Mouse (Mus musculus) myocyte (in vitro differentiated cells): ENCODE measurements at regions not wholly inside any gene's neighbourhood (a gene's known extent, or its start where the extent isn't known, plus 50 kb on each side); places are given as distances from the start of the nearest gene placed in this dataset.

ENCODE experiments used
- H3K27me3 ChIP-seq: one replicate; pipeline ENCODE4 v1.6.1; 2011; ENCODE audit not compliant: control insufficient read depth, insufficient read depth, insufficient read length
- H3K36me3 ChIP-seq: one replicate; pipeline ENCODE4 v1.6.1; 2011; ENCODE audit not compliant: control insufficient read depth, insufficient read depth
- H3K4me2 ChIP-seq: one replicate; pipeline ENCODE4 v1.6.1; 2011; ENCODE audit warnings: low read depth, control low read depth
- H3K4me3 ChIP-seq: one replicate; pipeline ENCODE4 v1.5.1; 2011; ENCODE audit warnings: mild to moderate bottlenecking, control low read depth, moderate library complexity
- H3K79me2 ChIP-seq: one replicate; pipeline ENCODE4 v1.6.1; 2011; ENCODE audit not compliant: control insufficient read depth, insufficient read depth
- H3ac ChIP-seq: one replicate; pipeline ENCODE4 v1.6.1; 2011; ENCODE audit not compliant: control insufficient read depth, insufficient read length
- CEBPB ChIP-seq: IDR thresholded peaks from 2 replicates; pipeline ENCODE4 v1.6.1; 2011; ENCODE audit warnings: mild to moderate bottlenecking, moderate library complexity; ENCODE audit not compliant: poor library complexity, insufficient read depth, severe bottlenecking
- E2F4 ChIP-seq: IDR thresholded peaks from one replicate; pipeline ENCODE4 v1.6.1; 2011; ENCODE audit warnings: mild to moderate bottlenecking, control low read depth, moderate library complexity; ENCODE audit not compliant: insufficient read depth
- MAX ChIP-seq: IDR thresholded peaks from one replicate; pipeline ENCODE4 v1.6.1; 2011; ENCODE audit warnings: low read depth, mild to moderate bottlenecking, control low read depth
- MYOD1 ChIP-seq, 3 experiments: IDR thresholded peaks; one replicate each; pipeline ENCODE4 v1.6.1; 2011; ENCODE audit warnings: control low read depth in 2 of 3, low read depth in 2 of 3, mild to moderate bottlenecking in 2 of 3, moderate library complexity in 1 of 3; ENCODE audit not compliant: insufficient read length in 2 of 3, control insufficient read depth in 1 of 3
- MYOG ChIP-seq, 3 experiments: IDR thresholded peaks; one replicate each; pipeline ENCODE4 v1.6.1; 2011; ENCODE audit warnings: control low read depth in 2 of 3, low read depth in 2 of 3, mild to moderate bottlenecking in 2 of 3; ENCODE audit not compliant: insufficient read length in 2 of 3, control insufficient read depth in 1 of 3, insufficient read depth in 1 of 3
- POLR2A ChIP-seq: IDR thresholded peaks from one replicate; pipeline ENCODE4 v1.6.1; 2011; ENCODE audit warnings: low read depth, mild to moderate bottlenecking, control low read depth, moderate library complexity; ENCODE audit not compliant: insufficient read length
- POLR2AphosphoS2 ChIP-seq: IDR thresholded peaks from one replicate; pipeline ENCODE4 v1.6.1; 2011; ENCODE audit warnings: low read depth, control low read depth; ENCODE audit not compliant: insufficient read length
- REST ChIP-seq: IDR thresholded peaks from one replicate; pipeline ENCODE4 v1.6.1; 2011; ENCODE audit warnings: mild to moderate bottlenecking, control low read depth, moderate library complexity; ENCODE audit not compliant: insufficient read depth, insufficient read length
- SRF ChIP-seq: IDR thresholded peaks from one replicate; pipeline ENCODE4 v1.6.1; 2011; ENCODE audit warnings: low read depth; ENCODE audit not compliant: control insufficient read depth, insufficient read length
- TCF12 ChIP-seq: IDR thresholded peaks from one replicate; pipeline ENCODE4 v1.6.1; 2011; ENCODE audit warnings: mild to moderate bottlenecking, control low read depth; ENCODE audit not compliant: poor library complexity, insufficient read depth, severe bottlenecking
- TCF3 ChIP-seq: IDR thresholded peaks from one replicate; pipeline ENCODE4 v1.6.1; 2011; ENCODE audit warnings: low read depth, control low read depth; ENCODE audit not compliant: insufficient read length
- USF1 ChIP-seq: IDR thresholded peaks from one replicate; pipeline ENCODE4 v1.6.1; 2011; ENCODE audit warnings: low read depth, mild to moderate bottlenecking, control low read depth, moderate library complexity

- H3K27me3 ChIP-seq: no peaks in the 10 kb centered on the region
- no peak for TF ChIP-seq MYOG (IDR thresholded peaks at IDR 0.05; ENCODE audit: control insufficient read depth in 1 of 3, insufficient read depth in 1 of 3, insufficient read length in 2 of 3, low read depth in 2 of 3)
- TF ChIP-seq REST: no peak
- TF ChIP-seq POLR2A: no peak
- no peak for TF ChIP-seq TCF12
- H3K36me3 ChIP-seq: no peaks in the 10 kb centered on the region
- H3K4me2 ChIP-seq: no peak overlapping the region
- H3K79me2 ChIP-seq: no peaks in the 10 kb centered on the region
- no peak overlapping the region for H3K4me3 ChIP-seq
- no peak overlapping the region for H3ac ChIP-seq
Measured at GRCm38 (mm10) chr6:118330496-118330895, 88.8 kb downstream of the Bms1 start.

- Histone ChIP-seq H3K36me3 (no peaks in the 10 kb centered on the region), H3K79me2 (no peaks in the 10 kb centered on the region), H3ac (no peak overlapping the region), H3K27me3 (no peaks in the 10 kb centered on the region), H3K4me3 (no peak overlapping the region), H3K4me2 (no peak overlapping the region)
- TF ChIP-seq POLR2AphosphoS2 (no peak), SRF (no peak), MYOG (IDR thresholded peaks at IDR 0.05; ENCODE audit: control insufficient read depth in 1 of 3, insufficient read depth in 1 of 3, insufficient read length in 2 of 3, low read depth in 2 of 3) (no peak), POLR2A (no peak), CEBPB (no peak), MYOD1 (IDR thresholded peaks at IDR 0.05; ENCODE audit: control insufficient read depth in 1 of 3, insufficient read length in 2 of 3, low read depth in 2 of 3) (no peak), E2F4 (no peak), TCF3 (no peak), USF1 (no peak), REST (no peak), TCF12 (no peak), MAX (no peak)
Measured at GRCm38 (mm10) chr6:118327458-118327857, 91.8 kb downstream of the Bms1 start.

GRCm38 (mm10) chr6:118325681-118326080, 93.6 kb downstream of the Bms1 start:
- no peak overlapping the region for H3K4me3 ChIP-seq

GRCm38 (mm10) chr6:118324559-118324958, 94.7 kb downstream of the Bms1 start:
- Histone ChIP-seq H3K4me3 (no peak overlapping the region), H3K4me2 (no peak overlapping the region), H3K36me3 (no peaks in the 10 kb centered on the region), H3ac (no peak overlapping the region), H3K27me3 (no peaks in the 10 kb centered on the region), H3K79me2 (no peaks in the 10 kb centered on the region)
- TF ChIP-seq CEBPB (no peak), TCF3 (no peak), POLR2AphosphoS2 (no peak), E2F4 (no peak), POLR2A (no peak), REST (no peak), USF1 (no peak), MYOD1 (IDR thresholded peaks at IDR 0.05; ENCODE audit: control insufficient read depth in 1 of 3, insufficient read length in 2 of 3, low read depth in 2 of 3) (no peak), MAX (no peak), TCF12 (no peak), SRF (no peak), MYOG (IDR thresholded peaks at IDR 0.05; ENCODE audit: control insufficient read depth in 1 of 3, insufficient read depth in 1 of 3, insufficient read length in 2 of 3, low read depth in 2 of 3) (no peak)

More at GRCm38 (mm10) chr6:118325681-118326080, 93.6 kb downstream of the Bms1 start:
- TF ChIP-seq E2F4: no peak
- no peak for TF ChIP-seq POLR2AphosphoS2
- TF ChIP-seq MYOG (IDR thresholded peaks at IDR 0.05; ENCODE audit: control insufficient read depth in 1 of 3, insufficient read depth in 1 of 3, insufficient read length in 2 of 3, low read depth in 2 of 3): no peak
- no peak for TF ChIP-seq USF1
- no peak for TF ChIP-seq MAX
- no peak for TF ChIP-seq TCF12
- no peak for TF ChIP-seq MYOD1 (IDR thresholded peaks at IDR 0.05; ENCODE audit: control insufficient read depth in 1 of 3, insufficient read length in 2 of 3, low read depth in 2 of 3)
- TF ChIP-seq TCF3: no peak
- no peak for TF ChIP-seq REST
- no peak for TF ChIP-seq SRF
- TF ChIP-seq CEBPB: no peak
- no peak for TF ChIP-seq POLR2A
- Histone ChIP-seq H3K4me2 (no peak overlapping the region), H3K36me3 (no peaks in the 10 kb centered on the region), H3K79me2 (no peaks in the 10 kb centered on the region), H3ac (no peak overlapping the region), H3K27me3 (no peaks in the 10 kb centered on the region)

GRCm38 (mm10) chr6:118323052-118323451, 96.2 kb downstream of the Bms1 start:
- TF ChIP-seq MYOG (IDR thresholded peaks at IDR 0.05; ENCODE audit: control insufficient read depth in 1 of 3, insufficient read depth in 1 of 3, insufficient read length in 2 of 3, low read depth in 2 of 3) (peak in 1 of 3 experiments; percentile 9), MYOD1 (IDR thresholded peaks at IDR 0.05; ENCODE audit: control insufficient read depth in 1 of 3, insufficient read length in 2 of 3, low read depth in 2 of 3) (peak in 2 of 3 experiments; percentile 65 to 68), MAX (no peak)
- Histone ChIP-seq H3K79me2 (no peaks in the 10 kb centered on the region), H3K36me3 (no peaks in the 10 kb centered on the region), H3ac (no peak overlapping the region), H3K4me3 (no peak overlapping the region), H3K27me3 (no peaks in the 10 kb centered on the region), H3K4me2 (peak overlapping the region; percentile 66)
